Mouse (Mus musculus): ENCODE data around the gene Gm20498. TPM values are rescaled to one million over a fixed set of nuclear protein-coding genes. Genes with fewer than 3 reads are reported as not detected.
"Not testable (repeated sequence)": the region's sequence is repeated elsewhere in the genome, so short reads cannot be mapped to it uniquely, and the experiment has no call there.

Gene Gm20498
- polyA plus RNA-seq, 2 experiments = 19.3 to 30.2 TPM

DNA sequence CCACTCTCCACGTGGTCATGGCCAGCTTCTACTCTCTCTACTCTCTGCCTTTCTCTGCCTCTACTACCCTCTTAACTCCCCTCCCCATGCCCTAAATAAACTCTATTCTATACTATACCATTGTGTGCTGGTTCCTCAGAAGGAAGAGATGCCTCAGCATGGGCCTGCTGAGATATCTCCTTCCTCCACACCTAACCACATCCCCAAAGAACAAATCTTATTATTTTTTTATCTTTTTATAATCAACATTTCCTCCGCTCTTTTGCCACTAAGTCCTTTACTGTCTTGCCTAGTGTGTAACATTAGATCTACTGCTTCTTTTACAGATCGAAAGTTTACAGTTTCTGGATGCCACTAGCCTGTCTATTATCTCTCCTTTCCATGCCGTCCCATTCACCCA lies 14.5 kb upstream of the Gm20498 start:
- Histone ChIP-seq H3K9ac (ENCODE audit: low read depth, low read length, severe bottlenecking) (no peak overlapping the region), H3K27ac (replicated peaks; ENCODE audit: low read depth, low read length) (no peak overlapping the region), H3K4me3 (replicated peaks; ENCODE audit: low read length) (no peak overlapping the region), H3K27me3 (ENCODE audit: control insufficient read depth, insufficient read depth, low read length) (no peaks in the 10 kb centered on the region), H3K4me1 (ENCODE audit: control insufficient read depth, insufficient read depth, low read length) (no peaks in the 10 kb centered on the region), H3K9me3 (ENCODE audit: control insufficient read depth, low read length) (no peaks in the 10 kb centered on the region), H3K36me3 (ENCODE audit: control insufficient read depth, insufficient read depth, low read length) (no peaks in the 10 kb centered on the region), H3K4me2 (replicated peaks; ENCODE audit: low read depth, low read length, severe bottlenecking) (no peak overlapping the region)
- DNase-seq (ENCODE audit: low spot score) (no peak), ATAC-seq (ENCODE audit: low FRiP score, low read depth) (no peak)
- no peak for TF ChIP-seq POLR2A (IDR thresholded peaks at IDR 0.05; ENCODE audit: borderline replicate concordance, extremely low read depth, insufficient read depth, insufficient read length)
- WGBS = 70% methylated on average over 4 of the region's 4 CpGs

DNA sequence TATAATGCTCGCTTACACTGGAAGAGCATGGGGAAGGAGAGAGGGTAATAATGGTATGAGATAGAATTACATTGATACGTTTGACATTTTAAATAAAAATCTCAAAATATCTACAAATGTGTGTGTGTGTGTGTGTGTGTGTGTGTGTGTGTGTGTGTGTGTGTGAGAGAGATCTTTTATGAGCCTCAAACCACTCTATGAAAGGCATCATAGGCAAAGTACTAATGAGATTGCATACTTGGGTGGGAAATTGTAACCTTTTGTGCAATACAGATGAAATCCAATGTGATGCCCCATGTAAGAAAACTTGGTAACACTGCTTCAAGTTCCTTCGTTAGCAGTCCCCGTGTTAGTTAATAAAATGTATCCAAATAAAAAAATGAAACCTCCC lies 319 bp upstream of the Gm20498 start:
- Histone ChIP-seq H3K4me3 (replicated peaks; ENCODE audit: low read length) (peak overlapping the region; percentile 80), H3K27ac (replicated peaks; ENCODE audit: low read depth, low read length) (peak overlapping the region; percentile 67; the same call in 1 of the 2 replicates), H3K4me2 (replicated peaks; ENCODE audit: low read depth, low read length, severe bottlenecking) (peak overlapping the region; percentile 66), H3K27me3 (ENCODE audit: control insufficient read depth, insufficient read depth, low read length) (no peaks in the 10 kb centered on the region), H3K9me3 (ENCODE audit: control insufficient read depth, low read length) (no peaks in the 10 kb centered on the region), H3K9ac (ENCODE audit: low read depth, low read length, severe bottlenecking) (peak overlapping the region; percentile 75), H3K36me3 (ENCODE audit: control insufficient read depth, insufficient read depth, low read length) (no peaks in the 10 kb centered on the region), H3K4me1 (ENCODE audit: control insufficient read depth, insufficient read depth, low read length) (peaks cover 3% of the 10 kb centered on the region; the same call in 1 of the 2 replicates)
- ATAC-seq (ENCODE audit: low FRiP score, low read depth) (peak; percentile 14; the same call in 1 of the 2 replicates), DNase-seq (ENCODE audit: low spot score) (peak; percentile 7)
- 16% methylated on average over 4 of the region's 4 CpGs for WGBS
- TF ChIP-seq POLR2A (IDR thresholded peaks at IDR 0.05; ENCODE audit: borderline replicate concordance, extremely low read depth, insufficient read depth, insufficient read length) = no peak

GRCm38 (mm10) chr12:81530587-81530986 lies 2.1 kb downstream of the Gm20498 start:
- not testable (repeated sequence) for H3K27ac ChIP-seq (replicated peaks; ENCODE audit: low read depth, low read length); H3K4me3 ChIP-seq (replicated peaks; ENCODE audit: low read length); H3K4me2 ChIP-seq (replicated peaks; ENCODE audit: low read depth, low read length, severe bottlenecking); H3K9ac ChIP-seq (ENCODE audit: low read depth, low read length, severe bottlenecking); H3K27me3 ChIP-seq (ENCODE audit: control insufficient read depth, insufficient read depth, low read length); H3K36me3 ChIP-seq (ENCODE audit: control insufficient read depth, insufficient read depth, low read length); DNase-seq (ENCODE audit: low spot score); H3K4me1 ChIP-seq (ENCODE audit: control insufficient read depth, insufficient read depth, low read length); ATAC-seq (ENCODE audit: low FRiP score, low read depth); H3K9me3 ChIP-seq (ENCODE audit: control insufficient read depth, low read length)
- 86% methylated on average over 5 of the region's 8 CpGs for WGBS

DNA sequence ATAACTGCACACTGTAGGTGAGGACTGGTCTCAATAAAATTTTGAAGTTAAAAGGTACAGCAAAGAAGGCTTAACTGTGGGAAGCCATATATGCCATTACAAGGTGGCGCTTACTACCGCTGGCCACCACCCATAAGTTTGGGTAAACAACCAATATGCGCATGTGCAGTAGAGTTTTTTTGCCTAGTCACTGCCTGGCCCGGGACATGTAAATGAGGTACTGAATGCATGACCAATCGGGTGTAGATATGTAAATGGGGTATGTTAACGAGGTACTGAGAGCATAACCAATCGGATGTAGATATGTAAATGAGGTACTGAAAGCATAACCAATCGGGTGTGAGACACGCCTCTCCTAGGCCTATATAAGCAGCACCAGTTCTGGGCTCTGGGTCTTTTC lies 35.8 kb downstream of the Gm20498 start:
- H3K27ac ChIP-seq (replicated peaks; ENCODE audit: low read depth, low read length); H3K9me3 ChIP-seq (ENCODE audit: control insufficient read depth, low read length); H3K9ac ChIP-seq (ENCODE audit: low read depth, low read length, severe bottlenecking); H3K4me3 ChIP-seq (replicated peaks; ENCODE audit: low read length); H3K4me1 ChIP-seq (ENCODE audit: control insufficient read depth, insufficient read depth, low read length); ATAC-seq (ENCODE audit: low FRiP score, low read depth); DNase-seq (ENCODE audit: low spot score); H3K27me3 ChIP-seq (ENCODE audit: control insufficient read depth, insufficient read depth, low read length); H3K4me2 ChIP-seq (replicated peaks; ENCODE audit: low read depth, low read length, severe bottlenecking): not testable (repeated sequence)
- 96% methylated on average over 9 of the region's 9 CpGs for WGBS
- H3K36me3 ChIP-seq (ENCODE audit: control insufficient read depth, insufficient read depth, low read length) = peaks cover 11% of the 10 kb centered on the region; the same call in 1 of the 2 replicates

- DNase-seq (ENCODE audit: low spot score) (no peak), ATAC-seq (ENCODE audit: low FRiP score, low read depth) (no peak)
- H3K9me3 ChIP-seq (ENCODE audit: control insufficient read depth, low read length) = no peaks in the 10 kb centered on the region
- no peak overlapping the region for H3K9ac ChIP-seq (ENCODE audit: low read depth, low read length, severe bottlenecking)
- no peaks in the 10 kb centered on the region for H3K27me3 ChIP-seq (ENCODE audit: control insufficient read depth, insufficient read depth, low read length)
- no peak for TF ChIP-seq POLR2A (IDR thresholded peaks at IDR 0.05; ENCODE audit: borderline replicate concordance, extremely low read depth, insufficient read depth, insufficient read length)
- no peak overlapping the region for H3K27ac ChIP-seq (replicated peaks; ENCODE audit: low read depth, low read length)
- no peak overlapping the region for H3K4me2 ChIP-seq (replicated peaks; ENCODE audit: low read depth, low read length, severe bottlenecking)
- no peaks in the 10 kb centered on the region for H3K36me3 ChIP-seq (ENCODE audit: control insufficient read depth, insufficient read depth, low read length)
- H3K4me3 ChIP-seq (replicated peaks; ENCODE audit: low read length) = no peak overlapping the region
- no peaks in the 10 kb centered on the region for H3K4me1 ChIP-seq (ENCODE audit: control insufficient read depth, insufficient read depth, low read length)
- WGBS = 95% methylated on average over 5 of the region's 5 CpGs
Observed at GRCm38 (mm10) chr12:81490491-81490890, 42.2 kb downstream of the Gm20498 start.

GRCm38 (mm10) chr12:81485311-81485710 lies 47.4 kb downstream of the Gm20498 start:
- Histone ChIP-seq H3K9me3 (ENCODE audit: control insufficient read depth, low read length) (no peaks in the 10 kb centered on the region), H3K4me2 (replicated peaks; ENCODE audit: low read depth, low read length, severe bottlenecking) (peak overlapping the region; percentile 65), H3K4me3 (replicated peaks; ENCODE audit: low read length) (peak overlapping the region; percentile 73), H3K9ac (ENCODE audit: low read depth, low read length, severe bottlenecking) (peak overlapping the region; percentile 67), H3K4me1 (ENCODE audit: control insufficient read depth, insufficient read depth, low read length) (0 out of 2 replicates have a peak, but pooled peaks cover 2% of the 10 kb centered on the region), H3K36me3 (ENCODE audit: control insufficient read depth, insufficient read depth, low read length) (no peaks in the 10 kb centered on the region), H3K27me3 (ENCODE audit: control insufficient read depth, insufficient read depth, low read length) (no peaks in the 10 kb centered on the region), H3K27ac (replicated peaks; ENCODE audit: low read depth, low read length) (peak overlapping the region; percentile 92; the same call in 1 of the 2 replicates)
- no peak for TF ChIP-seq POLR2A (IDR thresholded peaks at IDR 0.05; ENCODE audit: borderline replicate concordance, extremely low read depth, insufficient read depth, insufficient read length)
- DNase-seq (ENCODE audit: low spot score) (no peak), ATAC-seq (ENCODE audit: low FRiP score, low read depth) (no peak)
- 51% methylated on average over 6 of the region's 6 CpGs for WGBS

Data from limb, embryonic 14.5 days (tissue).